Mouse (Mus musculus) liver, embryonic 14.5 days (tissue): ENCODE data around the gene Ifnar2.

Experiments
- CTCF ChIP-seq: IDR thresholded peaks from 2 replicates; pipeline ENCODE4 v1.5.1; 2016; ENCODE audit warnings: antibody characterized with exemption, low read depth, control low read depth
- EP300 ChIP-seq: IDR thresholded peaks from 2 replicates; pipeline ENCODE4 v1.6.1; 2016; ENCODE audit warnings: antibody characterized with exemption, low read depth

GRCm38 (mm10) chr16:91347491-91348263 is 24.9 kb upstream of the Ifnar2 start:
- TF ChIP-seq CTCF = no peak
- no peak for TF ChIP-seq EP300
